Mouse (Mus musculus): ENCODE measurements at regions not wholly inside any gene's neighbourhood (a gene's known extent, or its start where the extent isn't known, plus 50 kb on each side); places are given as distances from the start of the nearest gene placed in this dataset.

DNA sequence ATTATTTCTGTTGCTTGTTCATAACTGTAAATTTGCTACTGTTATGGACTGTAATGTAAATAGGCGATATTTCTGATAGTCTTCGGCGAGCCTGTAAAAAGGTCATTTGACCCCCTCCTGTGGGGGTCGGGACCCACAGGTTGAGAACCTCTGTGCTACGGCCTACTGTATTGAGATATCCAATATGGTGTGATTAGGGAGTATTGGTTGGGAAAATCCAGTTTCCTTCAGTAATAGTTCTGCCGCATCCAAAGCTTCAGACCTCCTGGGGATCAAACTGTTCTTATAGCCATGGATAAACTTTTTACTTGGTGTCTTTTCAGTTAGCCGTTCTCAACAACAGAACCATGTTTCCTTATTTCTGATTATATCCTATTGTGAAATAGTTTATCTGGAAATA lies 136.5 kb upstream of the Samsn1 start:
- DNase-seq (ENCODE audit: low spot score) (no peak), ATAC-seq (no peak)
- WGBS = 93% methylated on average over 7 of the region's 7 CpGs
- Histone ChIP-seq H3K4me3 (ENCODE audit: low read depth, low read length) (no peak overlapping the region), H3K9me3 (ENCODE audit: low read length) (no peaks in the 10 kb centered on the region), H3K4me2 (replicated peaks; ENCODE audit: low read depth, low read length) (no peak overlapping the region), H3K36me3 (ENCODE audit: insufficient read depth, low read length) (no peaks in the 10 kb centered on the region), H3K4me1 (ENCODE audit: insufficient read depth, low read depth, low read length) (no peaks in the 10 kb centered on the region), H3K27me3 (replicated peaks; ENCODE audit: insufficient read depth, low read length) (no peaks in the 10 kb centered on the region), H3K9ac (replicated peaks; ENCODE audit: low read depth) (no peak overlapping the region), H3K27ac (ENCODE audit: low read length) (no peak overlapping the region)
- TF ChIP-seq EP300 (IDR thresholded peaks at IDR 0.05) (no peak), CTCF (IDR thresholded peaks at IDR 0.05) (no peak)

DNA sequence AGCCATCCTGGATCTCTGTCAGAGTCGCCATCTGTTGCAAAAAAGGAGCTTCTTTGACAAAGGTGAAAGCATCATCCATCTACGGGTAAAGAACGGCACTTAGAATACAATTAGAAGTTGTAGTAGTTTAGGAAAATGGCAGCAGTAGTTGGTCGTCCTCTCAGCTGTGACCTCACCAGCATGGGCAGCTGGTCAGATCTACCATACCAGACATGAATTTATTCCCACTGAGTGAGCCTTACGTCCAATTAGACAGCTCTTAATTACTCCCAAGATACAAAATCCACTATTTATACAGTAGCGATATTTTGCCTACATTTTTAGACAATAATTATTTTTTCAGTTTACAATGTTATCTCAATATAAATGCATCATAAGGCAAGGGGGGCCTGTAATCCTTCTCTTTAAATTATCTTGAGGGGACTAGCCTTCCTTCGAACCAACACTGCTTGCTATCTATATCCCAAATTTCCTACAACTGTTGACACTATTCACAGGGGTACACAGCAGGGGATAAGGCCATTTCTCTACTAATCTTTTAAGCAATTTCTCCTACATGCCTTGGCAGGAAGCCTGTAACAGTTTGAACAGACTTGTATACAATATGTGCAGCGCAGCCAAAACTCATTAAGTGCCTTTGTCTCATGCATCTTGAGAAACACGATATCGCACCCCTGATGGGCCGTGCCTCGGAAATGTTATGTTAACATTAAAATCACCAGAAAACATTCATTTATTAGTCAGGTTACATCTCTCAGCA lies 131.9 kb upstream of the Samsn1 start:
- H3K4me3 ChIP-seq (ENCODE audit: low read depth, low read length) = no peak overlapping the region
- no peak for TF ChIP-seq EP300 (IDR thresholded peaks at IDR 0.05)
- H3K9me3 ChIP-seq (ENCODE audit: low read length) = no peaks in the 10 kb centered on the region
- H3K9ac ChIP-seq (replicated peaks; ENCODE audit: low read depth) = no peak overlapping the region
- WGBS = 55% methylated on average over 12 of the region's 12 CpGs
- H3K4me1 ChIP-seq (ENCODE audit: insufficient read depth, low read depth, low read length) = no peaks in the 10 kb centered on the region
- no peaks in the 10 kb centered on the region for H3K36me3 ChIP-seq (ENCODE audit: insufficient read depth, low read length)
- peak; percentile 47 for ATAC-seq
- DNase-seq (ENCODE audit: low spot score) = peak; percentile 76
- H3K4me2 ChIP-seq (replicated peaks; ENCODE audit: low read depth, low read length) = no peak overlapping the region
- no peak overlapping the region for H3K27ac ChIP-seq (ENCODE audit: low read length)
- H3K27me3 ChIP-seq (replicated peaks; ENCODE audit: insufficient read depth, low read length) = no peaks in the 10 kb centered on the region

DNA sequence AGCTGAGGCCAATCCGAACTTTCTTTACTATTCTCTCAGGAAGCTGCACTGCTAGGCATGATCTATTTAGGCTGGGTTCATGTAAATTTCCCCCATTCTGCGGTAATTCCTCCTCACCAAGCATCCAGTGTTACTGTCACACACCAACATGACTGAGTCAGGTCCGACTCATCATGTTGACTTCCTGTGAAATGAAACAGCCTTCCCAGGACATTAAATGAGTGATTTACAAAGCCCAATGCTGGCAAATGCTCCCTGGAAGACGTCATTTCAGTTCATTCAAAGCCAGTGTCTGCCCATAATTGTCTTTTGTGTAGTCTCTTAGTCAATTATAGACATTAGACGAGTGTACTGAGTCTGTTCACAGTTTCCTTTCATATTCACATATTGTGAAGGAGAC lies 127.5 kb upstream of the Samsn1 start:
- TF ChIP-seq CTCF (IDR thresholded peaks at IDR 0.05) (no peak), EP300 (IDR thresholded peaks at IDR 0.05) (no peak)
- Histone ChIP-seq H3K4me1 (ENCODE audit: insufficient read depth, low read depth, low read length) (no peaks in the 10 kb centered on the region), H3K9ac (replicated peaks; ENCODE audit: low read depth) (no peak overlapping the region), H3K27ac (ENCODE audit: low read length) (no peak overlapping the region), H3K4me2 (replicated peaks; ENCODE audit: low read depth, low read length) (no peak overlapping the region), H3K4me3 (ENCODE audit: low read depth, low read length) (no peak overlapping the region), H3K36me3 (ENCODE audit: insufficient read depth, low read length) (no peaks in the 10 kb centered on the region), H3K9me3 (ENCODE audit: low read length) (no peaks in the 10 kb centered on the region), H3K27me3 (replicated peaks; ENCODE audit: insufficient read depth, low read length) (no peaks in the 10 kb centered on the region)
- WGBS = 70% methylated on average over 5 of the region's 5 CpGs
- ATAC-seq (no peak), DNase-seq (ENCODE audit: low spot score) (no peak)

DNA sequence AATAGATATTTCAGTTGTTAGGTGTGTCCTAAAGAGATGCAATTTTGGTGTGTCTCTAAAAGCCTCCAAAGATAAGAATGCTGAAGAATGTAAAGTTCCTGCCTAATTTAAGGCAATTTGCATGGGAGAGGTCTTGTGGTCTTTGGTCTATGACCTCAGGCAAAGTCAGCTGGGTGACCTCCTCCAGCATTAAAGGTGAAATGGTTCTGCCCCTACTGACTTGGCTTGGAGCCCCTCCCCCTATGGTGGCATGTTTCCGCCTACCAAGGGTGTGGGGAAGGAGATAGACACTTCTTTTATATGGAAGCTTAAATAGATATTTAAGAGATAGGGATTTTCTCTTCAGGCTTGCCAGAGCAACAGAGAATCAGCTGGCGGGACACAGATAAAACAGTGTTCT lies 111.8 kb upstream of the Samsn1 start:
- Histone ChIP-seq H3K27ac (ENCODE audit: low read length) (no peak overlapping the region), H3K4me3 (ENCODE audit: low read depth, low read length) (no peak overlapping the region), H3K4me1 (ENCODE audit: insufficient read depth, low read depth, low read length) (no peaks in the 10 kb centered on the region), H3K27me3 (replicated peaks; ENCODE audit: insufficient read depth, low read length) (no peaks in the 10 kb centered on the region), H3K4me2 (replicated peaks; ENCODE audit: low read depth, low read length) (no peak overlapping the region), H3K36me3 (ENCODE audit: insufficient read depth, low read length) (no peaks in the 10 kb centered on the region), H3K9me3 (ENCODE audit: low read length) (no peaks in the 10 kb centered on the region), H3K9ac (replicated peaks; ENCODE audit: low read depth) (no peak overlapping the region)
- TF ChIP-seq EP300 (IDR thresholded peaks at IDR 0.05) = no peak
- no peak for TF ChIP-seq CTCF (IDR thresholded peaks at IDR 0.05)
- 88% methylated on average over 2 of the region's 2 CpGs for WGBS
- DNase-seq (ENCODE audit: low spot score) = no peak
- no peak for ATAC-seq

DNA sequence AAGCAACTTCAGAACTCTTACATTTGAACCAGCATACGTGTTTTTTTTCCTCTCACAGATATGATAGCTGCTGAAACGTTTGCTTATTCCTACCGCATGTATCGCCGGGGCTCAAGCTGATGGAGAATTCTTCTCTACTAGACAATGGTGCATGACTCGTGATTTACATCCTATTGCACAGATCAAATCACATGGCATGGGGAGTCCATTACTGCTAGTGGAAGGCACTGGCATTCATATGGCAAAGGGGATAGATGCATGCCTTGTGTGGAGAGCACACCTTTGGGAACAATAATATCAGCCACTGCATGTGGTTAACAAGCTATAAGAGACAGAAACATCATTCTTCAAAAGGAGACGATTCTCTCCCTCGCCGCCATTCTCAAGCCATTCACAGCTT lies 108.4 kb upstream of the Samsn1 start:
- ATAC-seq = no peak
- WGBS = 80% methylated on average over 9 of the region's 9 CpGs
- Histone ChIP-seq H3K36me3 (ENCODE audit: insufficient read depth, low read length) (no peaks in the 10 kb centered on the region), H3K9me3 (ENCODE audit: low read length) (no peaks in the 10 kb centered on the region), H3K4me3 (ENCODE audit: low read depth, low read length) (no peak overlapping the region), H3K27ac (ENCODE audit: low read length) (no peak overlapping the region), H3K4me2 (replicated peaks; ENCODE audit: low read depth, low read length) (no peak overlapping the region), H3K4me1 (ENCODE audit: insufficient read depth, low read depth, low read length) (no peaks in the 10 kb centered on the region), H3K9ac (replicated peaks; ENCODE audit: low read depth) (no peak overlapping the region), H3K27me3 (replicated peaks; ENCODE audit: insufficient read depth, low read length) (no peaks in the 10 kb centered on the region)
- no peak for TF ChIP-seq CTCF (IDR thresholded peaks at IDR 0.05)
- TF ChIP-seq EP300 (IDR thresholded peaks at IDR 0.05) = no peak
- DNase-seq (ENCODE audit: low spot score) = no peak

DNA sequence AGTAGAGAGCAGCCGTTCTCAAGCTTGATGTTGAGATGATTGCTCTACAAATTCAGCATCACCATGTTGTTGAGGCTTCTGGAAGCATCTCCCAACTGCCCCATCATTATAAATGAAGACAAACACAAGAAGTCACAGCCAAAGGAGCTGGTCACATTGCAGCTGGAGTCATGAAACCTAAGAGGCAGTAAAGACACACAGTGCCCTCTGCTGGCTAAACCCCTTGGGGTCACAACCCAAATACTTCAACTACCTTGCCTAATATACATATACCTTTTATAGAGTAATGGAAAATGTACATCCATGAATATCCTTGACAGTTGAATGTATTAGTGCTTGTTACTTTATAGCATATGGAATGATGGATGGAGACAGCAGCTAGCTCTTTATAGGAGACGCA lies 107.9 kb upstream of the Samsn1 start:
- Histone ChIP-seq H3K9me3 (ENCODE audit: low read length) (no peaks in the 10 kb centered on the region), H3K36me3 (ENCODE audit: insufficient read depth, low read length) (no peaks in the 10 kb centered on the region), H3K4me2 (replicated peaks; ENCODE audit: low read depth, low read length) (no peak overlapping the region), H3K27ac (ENCODE audit: low read length) (no peak overlapping the region), H3K27me3 (replicated peaks; ENCODE audit: insufficient read depth, low read length) (no peaks in the 10 kb centered on the region), H3K4me3 (ENCODE audit: low read depth, low read length) (no peak overlapping the region), H3K4me1 (ENCODE audit: insufficient read depth, low read depth, low read length) (no peaks in the 10 kb centered on the region), H3K9ac (replicated peaks; ENCODE audit: low read depth) (no peak overlapping the region)
- TF ChIP-seq CTCF (IDR thresholded peaks at IDR 0.05) (peak; percentile 69), EP300 (IDR thresholded peaks at IDR 0.05) (no peak)
- peak; percentile 43 for DNase-seq (ENCODE audit: low spot score)
- no peak for ATAC-seq
- WGBS = 92% methylated on average over 2 of the region's 2 CpGs

DNA sequence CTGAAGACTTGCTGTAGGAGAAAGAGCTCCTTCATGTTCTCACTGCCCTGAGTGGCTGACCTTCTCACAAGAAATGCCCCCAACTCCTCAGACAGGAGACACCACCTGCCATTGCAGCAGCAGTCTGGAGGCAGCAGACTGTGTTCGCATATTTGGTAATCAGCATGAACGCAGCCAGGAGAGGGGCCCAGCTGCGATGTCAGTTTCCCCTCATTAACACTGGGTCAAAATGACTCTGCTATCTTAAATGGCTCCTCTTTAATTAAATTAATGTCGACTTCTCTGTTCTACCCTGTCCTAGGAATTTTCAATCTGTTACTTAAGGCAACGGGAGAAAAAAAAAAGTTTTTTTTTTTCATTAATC lies 100.9 kb upstream of the Samsn1 start:
- Histone ChIP-seq H3K9ac (replicated peaks; ENCODE audit: low read depth) (no peak overlapping the region), H3K4me2 (replicated peaks; ENCODE audit: low read depth, low read length) (no peak overlapping the region), H3K9me3 (ENCODE audit: low read length) (no peaks in the 10 kb centered on the region), H3K27me3 (replicated peaks; ENCODE audit: insufficient read depth, low read length) (no peaks in the 10 kb centered on the region), H3K36me3 (ENCODE audit: insufficient read depth, low read length) (no peaks in the 10 kb centered on the region), H3K27ac (ENCODE audit: low read length) (no peak overlapping the region), H3K4me3 (ENCODE audit: low read depth, low read length) (no peak overlapping the region), H3K4me1 (ENCODE audit: insufficient read depth, low read depth, low read length) (no peaks in the 10 kb centered on the region)
- ATAC-seq (no peak), DNase-seq (ENCODE audit: low spot score) (no peak)
- 50% methylated on average over 5 of the region's 5 CpGs for WGBS
- TF ChIP-seq CTCF (IDR thresholded peaks at IDR 0.05) (no peak), EP300 (IDR thresholded peaks at IDR 0.05) (no peak)
